Mouse (Mus musculus) lung, adult 2 months (tissue): Measurements from ENCODE around the gene Sult5a1.
"Not testable (repeated sequence)": the region's sequence is repeated elsewhere in the genome, so short reads cannot be mapped to it uniquely, and the experiment has no call there.

ENCODE experiments used
- CTCF ChIP-seq: fragments of 200-500 bp; IDR thresholded peaks from 2 replicates; pipeline ENCODE4 v1.5.1; 2011; ENCODE audit warnings: mild to moderate bottlenecking, low read length, control low read depth; ENCODE audit not compliant: insufficient read depth
- POLR2A ChIP-seq: fragments of 200-500 bp; IDR thresholded peaks from 2 replicates; pipeline ENCODE4 v1.6.1; 2011; ENCODE audit warnings: low read depth, mild to moderate bottlenecking, control low read depth, low read length, borderline replicate concordance; ENCODE audit errors: extremely low read depth

- TF ChIP-seq POLR2A, CTCF: not testable (repeated sequence)
These were observed 55.3 kb downstream of the Sult5a1 start for GRCm38 (mm10) chr8:123102855-123103254.
